Mouse (Mus musculus) lung, postnatal 0 days (tissue): ENCODE data around the gene Il24. TPM values are rescaled to one million over a fixed set of nuclear protein-coding genes. Genes with fewer than 3 reads are reported as not detected.

Experiments
- ATAC-seq: fragments of 200-750 bp; cut with Nextera tagmentation; 2 replicates; pipeline ENCODE4 v1.8.0; 2017; ENCODE audit warnings: moderate library complexity
- DNase-seq: peaks from one replicate; pipeline ENCODE4 v3.0.0-alpha.2; 2016; ENCODE audit warnings: low spot score
- H3K27ac ChIP-seq: fragments of 300-500 bp; sonication (generic); 2 replicates; pipeline ENCODE4 v1.5.1; 2014; ENCODE audit warnings: antibody characterized with exemption, mild to moderate bottlenecking, low read length, mixed read lengths
- H3K27me3 ChIP-seq: fragments of 300-500 bp; sonication (generic); replicated peaks from 2 replicates; pipeline ENCODE4 v1.6.1; 2014; ENCODE audit warnings: low read length, mixed read lengths; ENCODE audit not compliant: insufficient read depth
- H3K36me3 ChIP-seq: fragments of 300-500 bp; sonication (generic); 2 replicates; pipeline ENCODE4 v1.6.1; 2014; ENCODE audit warnings: low read length, mixed read lengths; ENCODE audit not compliant: insufficient read depth
- H3K4me1 ChIP-seq: fragments of 300-500 bp; sonication (generic); 2 replicates; pipeline ENCODE4 v1.6.1; 2014; ENCODE audit warnings: antibody characterized with exemption, low read depth, low read length, mixed read lengths; ENCODE audit not compliant: insufficient read depth
- H3K4me2 ChIP-seq: fragments of 300-500 bp; sonication (generic); replicated peaks from 2 replicates; pipeline ENCODE4 v1.6.1; 2014; ENCODE audit warnings: low read depth, mild to moderate bottlenecking, low read length, moderate library complexity, mixed read lengths
- H3K4me3 ChIP-seq: fragments of 300-500 bp; sonication (generic); 2 replicates; pipeline ENCODE4 v1.5.1; 2014; ENCODE audit warnings: low read depth, low read length
- H3K9ac ChIP-seq: fragments of 300-500 bp; sonication (generic); replicated peaks from 2 replicates; pipeline ENCODE4 v1.6.1; 2014; ENCODE audit warnings: low read depth, mild to moderate bottlenecking
- H3K9me3 ChIP-seq: fragments of 300-500 bp; sonication (generic); 2 replicates; pipeline ENCODE4 v1.6.1; 2016; ENCODE audit warnings: low read length, mixed read lengths
- CTCF ChIP-seq: IDR thresholded peaks from 2 replicates; pipeline ENCODE4 v1.5.1; 2016; ENCODE audit warnings: antibody characterized with exemption, mild to moderate bottlenecking
- EP300 ChIP-seq: IDR thresholded peaks from 2 replicates; pipeline ENCODE4 v1.6.1; 2016; ENCODE audit warnings: antibody characterized with exemption, mild to moderate bottlenecking, control low read depth
- WGBS: fragments of 180-500 bp; shearing (Covaris S2); extraction: QIAGEN DNeasy Blood & Tissue Kit; methylation state at CpG from one replicate; pipeline ENCODE4 v1.1.7; 2014; 5-methylcytosine and 5-hydroxymethylcytosine counted together
- polyA plus RNA-seq: library from polyadenylated mRNA; unstranded; fragments of >200 nt; fragmentation: Nextera tagmentation; extraction: Ambion mirVana; gene quantifications from 2 replicates; pipeline ENCODE4 v1.2.1, GENCODE M21; 2015

Il24 gene
- polyA plus RNA-seq, 1 experiment from 2014 or later, result not detected

DNA sequence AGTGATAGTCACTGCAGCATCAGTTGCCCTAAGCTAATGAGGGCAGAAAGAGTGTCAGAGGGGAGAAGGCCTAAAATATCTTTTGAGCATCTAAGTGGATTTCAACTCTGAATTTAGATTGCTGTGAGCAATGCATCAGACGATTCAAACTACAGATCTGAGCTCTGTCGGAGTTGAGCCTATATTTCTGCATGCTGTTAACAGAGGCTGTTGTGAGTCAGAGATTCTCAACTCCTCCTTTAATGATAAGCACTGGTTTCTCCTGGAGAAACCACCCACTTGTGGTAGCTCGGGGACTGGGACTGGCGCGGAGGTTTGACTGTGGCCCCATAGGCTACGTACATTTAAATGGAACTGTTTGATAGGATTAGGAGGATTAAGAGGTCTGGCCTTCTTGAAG lies 7.2 kb upstream of the Il24 start:
- Histone ChIP-seq H3K4me1 (no peaks in the 10 kb centered on the region), H3K4me2 (no peak overlapping the region), H3K9me3 (no peaks in the 10 kb centered on the region), H3K27ac (no peak overlapping the region), H3K4me3 (no peak overlapping the region), H3K9ac (no peak overlapping the region), H3K27me3 (no peaks in the 10 kb centered on the region), H3K36me3 (no peaks in the 10 kb centered on the region)
- DNase-seq (no peak), ATAC-seq (no peak)
- 64% methylated on average over 6 of the region's 6 CpGs for WGBS
- TF ChIP-seq EP300 (no peak), CTCF (no peak)

DNA sequence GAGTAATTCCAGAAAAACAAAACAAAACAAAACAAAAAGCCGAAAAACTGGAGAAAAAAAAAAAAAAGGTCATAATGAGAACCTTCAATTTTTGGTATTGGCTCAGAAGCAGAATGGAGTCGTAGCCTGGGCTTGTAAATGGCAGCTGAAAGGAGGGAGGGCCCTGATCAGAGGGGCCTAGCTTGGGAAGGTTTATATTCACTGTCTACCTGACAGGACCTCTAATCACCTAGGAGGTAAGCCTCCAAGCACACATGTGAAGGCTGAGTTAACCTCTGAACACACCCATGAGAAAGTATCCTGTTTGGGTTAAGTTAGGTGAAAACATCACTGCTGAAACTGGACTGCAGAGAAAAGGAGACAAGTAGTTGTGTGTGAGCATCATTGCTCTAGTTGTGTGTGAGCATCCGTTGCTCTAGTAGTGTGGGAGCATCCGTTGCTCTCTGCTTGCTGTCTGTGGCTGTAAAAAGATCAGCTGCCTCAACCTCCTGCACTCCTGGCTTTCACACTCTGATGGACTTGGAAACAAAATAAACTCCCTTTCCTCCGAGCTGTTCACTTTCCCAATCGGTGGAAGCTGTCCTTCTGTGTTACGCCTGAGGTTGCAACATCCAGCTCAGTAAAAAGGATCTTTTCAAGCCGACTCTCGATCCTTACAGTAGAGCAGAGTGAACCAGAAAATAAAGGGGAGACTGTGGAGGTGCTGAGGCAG lies 6.2 kb upstream of the Il24 start:
- Histone ChIP-seq H3K4me3 (no peak overlapping the region), H3K4me2 (no peak overlapping the region), H3K4me1 (no peaks in the 10 kb centered on the region), H3K27me3 (no peaks in the 10 kb centered on the region), H3K27ac (no peak overlapping the region), H3K9ac (no peak overlapping the region), H3K36me3 (no peaks in the 10 kb centered on the region), H3K9me3 (no peaks in the 10 kb centered on the region)
- 60% methylated on average over 9 of the region's 9 CpGs for WGBS
- ATAC-seq (no peak), DNase-seq (no peak)
- TF ChIP-seq EP300, result no peak
- TF ChIP-seq CTCF, result no peak

DNA sequence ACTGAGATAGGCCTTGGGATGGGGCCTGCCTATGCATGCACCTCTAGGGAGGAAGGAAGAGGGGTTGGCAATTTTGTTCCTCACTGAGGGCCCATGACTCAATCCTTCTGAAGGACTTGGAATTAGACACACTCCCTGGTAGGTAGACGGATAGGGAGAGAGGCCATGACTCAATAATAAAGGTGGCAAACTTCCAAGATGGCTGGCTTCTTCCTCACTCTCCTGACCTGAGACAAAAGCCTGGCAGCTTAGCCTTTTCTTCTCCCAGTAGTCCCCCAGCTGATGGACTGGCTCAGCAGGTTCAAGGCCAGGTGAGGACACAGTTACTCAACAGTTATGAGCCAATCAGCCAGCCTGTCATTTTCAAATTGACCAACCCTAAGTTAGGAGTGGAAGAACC lies 5.2 kb upstream of the Il24 start:
- Histone ChIP-seq H3K36me3 (no peaks in the 10 kb centered on the region), H3K9ac (no peak overlapping the region), H3K27ac (no peak overlapping the region), H3K4me1 (no peaks in the 10 kb centered on the region), H3K9me3 (no peaks in the 10 kb centered on the region), H3K27me3 (no peaks in the 10 kb centered on the region), H3K4me3 (no peak overlapping the region), H3K4me2 (no peak overlapping the region)
- TF ChIP-seq EP300, result no peak
- TF ChIP-seq CTCF, result no peak
- 39% methylated on average over 1 of the region's 1 CpGs for WGBS
- ATAC-seq (no peak), DNase-seq (no peak)

DNA sequence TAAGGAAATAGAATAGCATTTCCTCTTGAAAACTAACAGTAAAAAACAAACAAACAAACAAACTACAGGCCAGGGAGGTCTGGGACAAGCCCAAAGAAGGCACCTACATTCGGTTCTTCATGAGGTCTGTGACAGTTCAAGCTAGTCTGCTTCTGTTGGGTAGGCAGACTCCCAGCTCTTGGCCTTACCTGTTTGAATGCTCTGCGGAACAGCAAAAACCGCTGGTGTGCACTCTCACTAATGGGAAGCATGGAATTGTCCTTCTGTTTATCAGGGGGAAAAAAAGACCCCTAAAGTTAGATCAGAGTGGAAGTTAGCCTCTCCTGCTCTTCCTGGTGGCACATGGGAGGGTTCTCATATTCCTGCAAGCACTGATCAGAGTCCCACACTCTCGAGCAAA lies 4.1 kb downstream of the Il24 start:
- TF ChIP-seq CTCF (no peak), EP300 (no peak)
- no peaks in the 10 kb centered on the region for H3K36me3 ChIP-seq
- no peak for ATAC-seq
- no peak overlapping the region for H3K4me3 ChIP-seq
- 88% methylated on average over 4 of the region's 4 CpGs for WGBS
- no peak for DNase-seq
- no peak overlapping the region for H3K27ac ChIP-seq
- peaks cover 3% of the 10 kb centered on the region; the same call in 1 of the 2 replicates for H3K27me3 ChIP-seq
- no peaks in the 10 kb centered on the region for H3K9me3 ChIP-seq
- H3K4me1 ChIP-seq, result no peaks in the 10 kb centered on the region
- H3K4me2 ChIP-seq, result no peak overlapping the region
- no peak overlapping the region for H3K9ac ChIP-seq

DNA sequence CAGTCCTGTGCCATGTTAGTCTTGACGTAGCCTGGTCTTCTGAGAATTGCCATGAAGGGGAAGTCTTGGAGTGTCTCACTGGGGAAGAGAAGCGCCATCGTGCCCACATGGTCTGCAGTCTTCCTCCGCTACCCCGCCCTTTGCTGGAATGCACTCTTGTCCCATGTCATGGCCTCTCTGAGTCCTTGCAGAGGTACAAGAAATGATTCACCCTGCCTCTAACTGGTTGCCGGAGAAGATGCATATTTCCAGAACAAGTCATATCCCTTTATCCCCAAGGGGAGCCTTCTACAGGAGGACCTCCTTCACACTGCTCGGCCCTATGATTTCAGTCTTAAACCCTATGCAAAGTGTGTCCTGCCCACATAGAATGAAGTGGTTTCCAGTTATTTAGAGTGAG lies 7.3 kb downstream of the Il24 start:
- Histone ChIP-seq H3K27ac (no peak overlapping the region), H3K9ac (no peak overlapping the region), H3K4me3 (no peak overlapping the region), H3K27me3 (peaks cover 13% of the 10 kb centered on the region), H3K36me3 (no peaks in the 10 kb centered on the region), H3K9me3 (no peaks in the 10 kb centered on the region), H3K4me2 (no peak overlapping the region), H3K4me1 (no peaks in the 10 kb centered on the region)
- DNase-seq (no peak), ATAC-seq (no peak)
- 87% methylated on average over 7 of the region's 7 CpGs for WGBS
- no peak for TF ChIP-seq EP300

DNA sequence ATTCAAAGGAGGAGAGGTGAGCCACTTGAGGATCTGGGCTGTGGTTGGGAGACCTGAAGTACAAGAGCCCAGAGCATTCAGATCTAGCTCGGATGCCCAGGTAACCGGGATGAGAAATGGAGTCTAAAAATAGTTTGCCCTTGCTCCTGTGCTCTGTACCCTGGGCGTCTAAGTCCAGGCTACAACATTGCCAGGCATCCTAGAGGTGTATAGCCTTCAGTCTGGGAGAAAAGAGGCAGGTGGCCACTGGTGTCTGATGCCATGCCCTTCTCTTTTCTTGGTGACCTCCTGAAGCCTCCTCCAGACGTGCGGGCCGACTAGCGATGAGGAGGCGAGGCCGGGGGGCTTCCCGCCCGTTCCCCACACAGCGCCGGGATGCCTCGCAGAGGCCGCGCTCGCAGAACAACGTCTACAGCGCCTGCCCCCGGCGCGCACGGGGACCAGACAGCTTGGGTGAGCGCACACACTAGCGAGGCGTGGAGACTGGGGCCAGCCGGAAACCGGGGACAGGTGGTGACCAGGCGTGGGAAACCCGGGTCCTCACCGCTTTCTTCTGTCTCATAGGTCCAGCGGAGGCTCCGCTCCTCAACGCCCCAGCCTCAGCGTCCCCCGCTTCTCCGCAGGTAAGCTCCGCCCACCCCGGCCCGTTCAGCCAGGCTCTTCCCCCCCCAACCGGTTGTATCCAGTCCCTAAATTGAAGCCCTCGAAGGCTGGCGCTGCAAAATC lies 9.2 kb downstream of the Il24 start:
- Histone ChIP-seq H3K4me2 (peak overlapping the region; percentile 53), H3K9ac (no peak overlapping the region), H3K27me3 (peaks cover 13% of the 10 kb centered on the region), H3K4me3 (peak overlapping the region; percentile 18; the same call in 1 of the 2 replicates), H3K4me1 (no peaks in the 10 kb centered on the region), H3K27ac (no peak overlapping the region), H3K9me3 (no peaks in the 10 kb centered on the region), H3K36me3 (no peaks in the 10 kb centered on the region)
- ATAC-seq, result peak; percentile 47
- DNase-seq, result peak; percentile 14
- WGBS, result 3% methylated on average over 42 of the region's 43 CpGs
- TF ChIP-seq EP300, result no peak
- TF ChIP-seq CTCF, result no peak
